Mouse (Mus musculus) limb, embryonic 15.5 days (tissue): ENCODE data around the gene Oasl1. TPM values are rescaled to one million over a fixed set of nuclear protein-coding genes. Genes with fewer than 3 reads are reported as not detected.

ENCODE experiments used
- ATAC-seq: fragments of 200-750 bp; cut with Nextera tagmentation; 2 replicates; pipeline ENCODE4 v1.8.0; 2017; ENCODE audit warnings: low read depth, moderate TSS enrichment; ENCODE audit not compliant: insufficient number of reproducible peaks, low FRiP score, low TSS enrichment
- H3K27ac ChIP-seq: fragments of 300-500 bp; sonication (generic); 2 replicates; pipeline ENCODE4 v1.5.1; 2015; ENCODE audit warnings: moderate library complexity, mild to moderate bottlenecking, inconsistent platforms
- H3K27me3 ChIP-seq: fragments of 300-500 bp; sonication (generic); 2 replicates; pipeline ENCODE4 v1.6.1; 2015; ENCODE audit warnings: inconsistent platforms
- H3K36me3 ChIP-seq: fragments of 300-500 bp; sonication (generic); 2 replicates; pipeline ENCODE4 v1.6.1; 2015; ENCODE audit warnings: inconsistent platforms
- H3K4me1 ChIP-seq: fragments of 300-500 bp; sonication (generic); 2 replicates; pipeline ENCODE4 v1.6.1; 2015; ENCODE audit warnings: inconsistent platforms
- H3K4me2 ChIP-seq: fragments of 300-500 bp; sonication (generic); 2 replicates; pipeline ENCODE4 v1.6.1; 2015; ENCODE audit warnings: mild to moderate bottlenecking, inconsistent platforms
- H3K4me3 ChIP-seq: fragments of 300-500 bp; sonication (generic); 2 replicates; pipeline ENCODE4 v1.5.1; 2015; ENCODE audit warnings: mild to moderate bottlenecking, inconsistent platforms
- H3K9ac ChIP-seq: fragments of 300-500 bp; sonication (generic); 2 replicates; pipeline ENCODE4 v1.6.1; 2015; ENCODE audit warnings: inconsistent platforms
- H3K9me3 ChIP-seq: fragments of 300-500 bp; sonication (generic); 2 replicates; pipeline ENCODE4 v1.6.1; 2016; ENCODE audit warnings: inconsistent platforms
- WGBS: fragments of 180-500 bp; shearing (Covaris S2); methylation state at CpG from one replicate; pipeline ENCODE4 v1.1.7; 2015; 5-methylcytosine and 5-hydroxymethylcytosine counted together
- polyA plus RNA-seq: library from polyadenylated mRNA; unstranded; fragments of >200 nt; fragmentation: Nextera tagmentation; extraction: Ambion mirVana; gene quantifications from 2 replicates; pipeline ENCODE4 v1.2.1, GENCODE M21; 2015

Oasl1 gene
- polyA plus RNA-seq, 1 experiment from 2014 or later, result 1.1 TPM

DNA sequence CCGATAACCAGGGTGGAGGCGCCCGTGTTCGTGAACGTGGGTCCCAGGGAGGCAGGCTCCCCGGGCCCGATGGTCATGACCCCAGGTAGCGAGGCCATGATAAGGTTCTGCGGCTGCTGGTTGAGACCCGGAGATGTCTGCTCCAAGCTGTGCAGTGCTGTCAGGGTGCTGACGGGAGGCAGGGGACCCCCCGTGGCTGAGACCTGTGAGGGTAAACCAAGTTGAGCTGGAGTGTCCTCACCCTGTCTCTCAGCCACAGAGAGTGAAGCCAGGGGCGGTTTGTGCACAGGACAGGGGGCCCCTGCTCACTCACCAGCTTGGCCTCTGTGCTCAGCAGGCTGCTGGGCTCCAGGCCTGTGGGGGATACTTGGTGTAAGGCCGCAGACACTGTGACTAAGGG, 30.3 kb downstream of the Oasl1 start:
- no peak for ATAC-seq
- H3K27me3 ChIP-seq, result no peaks in the 10 kb centered on the region
- peaks cover 17% of the 10 kb centered on the region for H3K36me3 ChIP-seq
- H3K4me1 ChIP-seq, result peaks cover 11% of the 10 kb centered on the region; the same call in 1 of the 2 replicates
- no peak overlapping the region for H3K27ac ChIP-seq
- no peak overlapping the region for H3K4me2 ChIP-seq
- H3K9me3 ChIP-seq, result no peaks in the 10 kb centered on the region
- WGBS, result 91% methylated on average over 14 of the region's 14 CpGs
- no peak overlapping the region for H3K4me3 ChIP-seq
- H3K9ac ChIP-seq, result no peak overlapping the region

DNA sequence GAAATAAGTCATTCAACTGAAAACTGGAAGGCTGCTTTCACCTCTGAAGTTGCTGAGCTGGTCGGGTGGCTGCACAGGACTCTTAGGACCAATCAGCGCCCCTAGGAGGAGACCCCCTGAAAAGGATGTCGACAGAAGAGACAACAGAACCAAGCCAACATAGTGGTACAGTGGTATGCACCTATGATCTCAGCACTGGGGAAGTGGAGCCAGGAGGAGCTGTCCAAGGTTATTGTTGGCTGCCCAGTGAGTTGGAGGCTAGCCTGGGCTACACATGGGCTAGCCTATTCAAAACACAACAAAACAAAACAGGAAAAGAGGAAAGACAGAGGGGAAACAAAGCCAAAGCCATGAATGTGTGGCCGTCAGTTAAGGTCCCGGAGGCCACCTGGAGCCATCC, 35.0 kb downstream of the Oasl1 start:
- no peak overlapping the region for H3K4me2 ChIP-seq
- no peak overlapping the region for H3K4me3 ChIP-seq
- H3K36me3 ChIP-seq, result no peaks in the 10 kb centered on the region
- no peak overlapping the region for H3K27ac ChIP-seq
- ATAC-seq, result no peak
- 87% methylated on average over 5 of the region's 5 CpGs for WGBS
- H3K27me3 ChIP-seq, result no peaks in the 10 kb centered on the region
- H3K9ac ChIP-seq, result no peak overlapping the region
- H3K9me3 ChIP-seq, result no peaks in the 10 kb centered on the region
- no peaks in the 10 kb centered on the region for H3K4me1 ChIP-seq

DNA sequence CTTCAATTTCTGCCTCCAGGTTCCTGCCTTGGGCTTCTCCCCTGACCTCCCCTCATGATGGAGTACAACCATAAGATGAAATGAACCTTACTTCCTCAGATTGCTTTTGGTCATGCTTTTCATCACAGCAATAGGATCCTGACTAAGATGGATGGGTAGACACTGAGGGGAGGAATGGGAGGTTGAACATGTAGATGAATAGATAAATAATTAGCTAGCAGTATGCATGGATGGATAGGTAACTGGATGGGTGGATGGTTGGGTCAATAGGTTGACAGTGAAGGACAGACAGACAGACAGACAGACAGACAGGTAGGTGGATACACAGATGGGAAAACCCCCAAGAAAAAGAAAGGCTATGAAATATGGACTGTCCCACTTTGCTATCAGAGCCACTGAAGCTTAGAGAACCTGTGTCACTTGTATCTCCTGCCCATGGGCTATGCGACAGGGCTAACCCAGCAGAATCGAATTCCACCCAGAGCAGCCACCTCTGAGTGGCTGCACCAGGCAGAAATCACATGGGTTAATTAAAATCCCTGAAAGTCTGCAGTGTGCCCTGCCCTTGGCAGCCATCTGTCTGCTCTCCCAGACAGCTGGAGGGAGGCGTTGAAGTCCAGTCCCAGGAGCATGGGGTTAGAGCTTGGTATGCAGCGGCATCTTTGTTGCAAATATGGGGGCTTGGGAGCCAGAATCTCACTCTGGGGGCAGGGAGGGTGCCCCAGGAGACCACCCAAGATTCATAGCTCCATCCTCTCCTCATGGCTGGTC, 38.7 kb downstream of the Oasl1 start:
- WGBS, result 19% methylated on average over 4 of the region's 4 CpGs
- Histone ChIP-seq H3K4me1 (no peaks in the 10 kb centered on the region; the same call in 1 of the 2 replicates), H3K27ac (no peak overlapping the region), H3K4me3 (no peak overlapping the region), H3K9me3 (no peaks in the 10 kb centered on the region), H3K9ac (no peak overlapping the region), H3K4me2 (no peak overlapping the region), H3K27me3 (no peaks in the 10 kb centered on the region), H3K36me3 (no peaks in the 10 kb centered on the region)
- no peak for ATAC-seq

DNA sequence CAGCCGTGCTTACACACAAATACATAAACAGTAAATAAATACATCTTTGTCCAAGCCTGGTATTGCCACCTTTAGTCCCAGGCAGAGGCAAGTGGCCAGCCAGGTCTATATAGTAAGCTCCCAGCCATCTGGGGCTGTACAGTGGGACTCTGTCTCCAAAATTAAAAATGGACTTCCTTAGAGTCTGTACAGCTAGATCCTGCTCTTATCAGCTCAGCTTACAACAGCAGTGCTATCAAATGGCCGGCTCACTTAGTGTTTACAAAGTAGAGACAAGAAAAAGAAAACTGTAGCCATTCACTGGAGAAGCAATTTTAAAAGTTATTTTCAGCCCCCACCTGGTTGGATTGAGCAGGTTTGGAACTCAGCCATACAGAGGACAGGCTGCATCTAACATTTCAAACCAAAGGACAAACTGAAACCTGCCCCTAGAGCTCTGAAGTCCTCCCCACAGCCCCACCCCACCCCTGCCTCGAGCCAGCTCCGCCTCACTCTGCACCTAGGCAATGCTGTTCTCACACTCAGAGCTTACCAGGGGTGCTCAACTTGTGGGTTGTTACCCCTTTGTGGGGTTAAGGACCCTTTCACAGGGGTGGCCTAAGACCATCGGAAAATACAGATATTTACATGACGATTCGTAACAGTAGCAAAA, 41.4 kb downstream of the Oasl1 start:
- Histone ChIP-seq H3K9ac (no peak overlapping the region), H3K27ac (no peak overlapping the region), H3K9me3 (no peaks in the 10 kb centered on the region), H3K4me1 (no peaks in the 10 kb centered on the region; the same call in 1 of the 2 replicates), H3K4me2 (no peak overlapping the region), H3K27me3 (peaks cover 18% of the 10 kb centered on the region), H3K4me3 (no peak overlapping the region), H3K36me3 (no peaks in the 10 kb centered on the region)
- ATAC-seq, result no peak
- 59% methylated on average over 7 of the region's 7 CpGs for WGBS

DNA sequence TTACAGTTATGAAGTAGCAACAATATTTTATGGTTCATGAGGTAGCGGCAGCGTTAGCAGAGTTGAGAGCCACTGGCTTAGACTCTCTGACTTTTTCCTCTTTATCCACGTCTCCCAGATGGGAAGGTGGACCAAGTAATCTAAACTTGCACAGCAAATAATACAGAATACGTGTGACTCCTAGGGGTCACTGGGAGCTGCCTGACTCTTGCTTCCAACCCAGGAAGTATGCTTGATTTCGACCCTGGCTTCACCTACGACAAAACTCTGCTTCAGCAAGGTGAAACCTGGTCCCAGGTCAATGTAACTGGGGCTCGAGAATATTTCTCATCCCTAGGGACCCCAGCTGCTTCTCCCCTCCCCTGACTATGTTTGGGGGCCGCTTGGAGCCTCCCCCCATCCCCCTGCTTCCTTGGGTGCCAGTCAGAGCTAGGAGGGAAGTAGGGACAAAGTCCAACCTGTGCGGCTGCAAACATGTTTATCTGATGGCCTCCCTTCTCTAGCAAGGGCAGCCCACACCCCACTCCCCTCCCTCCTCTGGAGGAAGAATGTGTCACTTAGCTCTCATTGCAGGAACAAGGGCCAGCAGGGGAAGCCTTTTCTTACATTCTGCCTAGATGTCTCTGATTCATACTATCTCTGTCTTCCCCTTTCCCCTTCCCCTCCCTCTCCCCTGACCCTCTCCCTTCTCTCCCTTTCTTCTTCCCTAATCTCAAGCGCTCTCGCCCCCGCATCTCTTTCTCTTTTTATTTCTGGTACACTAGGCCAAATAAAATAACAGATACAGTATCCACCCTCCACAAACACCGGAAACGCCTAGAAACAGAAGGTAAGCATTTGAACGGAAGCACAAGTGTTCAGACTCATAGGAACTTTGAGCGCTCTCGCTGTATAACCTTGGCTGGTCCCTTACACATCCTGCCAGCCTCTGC, 42.2 kb downstream of the Oasl1 start:
- Histone ChIP-seq H3K9me3 (no peaks in the 10 kb centered on the region), H3K4me3 (no peak overlapping the region), H3K36me3 (no peaks in the 10 kb centered on the region), H3K9ac (no peak overlapping the region), H3K27ac (no peak overlapping the region), H3K4me1 (no peaks in the 10 kb centered on the region; the same call in 1 of the 2 replicates), H3K4me2 (no peak overlapping the region), H3K27me3 (peaks cover 18% of the 10 kb centered on the region)
- WGBS, result 60% methylated on average over 17 of the region's 17 CpGs
- ATAC-seq, result no peak

DNA sequence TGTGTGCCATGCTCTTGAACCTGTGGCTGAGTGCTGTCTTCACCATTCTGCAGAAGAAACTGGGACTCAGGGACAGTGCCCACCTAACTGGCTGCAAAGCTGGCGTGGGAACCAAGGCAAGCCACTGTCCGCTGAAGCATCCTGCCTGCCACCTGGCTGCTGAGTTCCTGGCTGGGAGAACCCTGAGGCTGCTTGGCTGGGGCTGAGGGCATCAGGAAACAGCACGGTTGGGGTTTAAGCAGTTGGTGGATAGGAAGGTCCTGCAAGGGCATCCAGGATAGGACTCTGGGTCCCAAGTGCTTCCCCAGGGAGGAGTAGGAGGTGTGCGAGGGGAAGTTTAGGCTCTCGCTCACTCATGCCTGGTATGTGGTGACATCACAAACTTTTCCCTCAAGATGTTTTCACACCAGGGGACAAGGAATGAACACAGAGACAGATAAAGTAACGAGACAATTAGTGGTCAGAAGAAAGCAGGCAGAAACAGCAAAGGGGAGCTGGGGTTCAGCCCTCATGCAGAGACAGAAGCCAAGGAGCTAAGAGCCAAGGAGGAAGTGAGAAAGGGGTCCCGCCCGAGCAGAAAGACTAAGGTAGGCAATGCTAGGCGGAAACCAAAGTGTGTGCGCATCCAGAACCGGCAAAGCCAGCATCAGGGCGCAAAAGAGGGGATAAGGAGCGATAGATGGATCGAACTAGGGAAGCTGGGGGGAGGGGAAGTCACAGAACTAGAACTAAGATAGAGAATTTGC, 44.7 kb downstream of the Oasl1 start:
- Histone ChIP-seq H3K4me1 (no peaks in the 10 kb centered on the region; the same call in 1 of the 2 replicates), H3K4me2 (no peak overlapping the region), H3K9me3 (no peaks in the 10 kb centered on the region), H3K4me3 (no peak overlapping the region), H3K36me3 (no peaks in the 10 kb centered on the region), H3K9ac (no peak overlapping the region), H3K27ac (no peak overlapping the region), H3K27me3 (peaks cover 18% of the 10 kb centered on the region)
- no peak for ATAC-seq
- WGBS, result 40% methylated on average over 14 of the region's 14 CpGs

DNA sequence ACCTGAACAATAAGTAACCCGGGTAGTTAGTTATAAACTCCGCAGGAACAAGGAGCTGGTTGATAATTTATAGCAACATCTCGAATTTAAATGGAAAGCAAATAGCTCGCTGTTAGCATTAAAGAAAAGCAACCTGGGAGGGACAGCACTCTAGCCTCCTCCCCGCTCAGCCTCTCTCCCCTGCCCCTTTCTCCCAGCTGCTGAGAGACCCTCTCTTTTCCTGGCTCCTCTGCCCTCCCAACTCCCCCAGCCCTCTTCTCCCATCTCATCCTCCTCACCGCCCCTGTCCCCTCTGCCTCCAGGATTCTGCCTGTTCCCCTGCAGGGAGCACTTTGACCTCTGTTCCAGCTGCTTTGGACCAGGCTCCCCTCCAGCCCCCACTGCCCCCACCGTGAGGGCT, 45.6 kb downstream of the Oasl1 start:
- Histone ChIP-seq H3K27ac (no peak overlapping the region), H3K36me3 (no peaks in the 10 kb centered on the region), H3K4me3 (no peak overlapping the region), H3K4me2 (no peak overlapping the region), H3K27me3 (peaks cover 18% of the 10 kb centered on the region), H3K4me1 (no peaks in the 10 kb centered on the region; the same call in 1 of the 2 replicates), H3K9ac (no peak overlapping the region), H3K9me3 (no peaks in the 10 kb centered on the region)
- WGBS, result 30% methylated on average over 7 of the region's 7 CpGs
- ATAC-seq, result no peak

DNA sequence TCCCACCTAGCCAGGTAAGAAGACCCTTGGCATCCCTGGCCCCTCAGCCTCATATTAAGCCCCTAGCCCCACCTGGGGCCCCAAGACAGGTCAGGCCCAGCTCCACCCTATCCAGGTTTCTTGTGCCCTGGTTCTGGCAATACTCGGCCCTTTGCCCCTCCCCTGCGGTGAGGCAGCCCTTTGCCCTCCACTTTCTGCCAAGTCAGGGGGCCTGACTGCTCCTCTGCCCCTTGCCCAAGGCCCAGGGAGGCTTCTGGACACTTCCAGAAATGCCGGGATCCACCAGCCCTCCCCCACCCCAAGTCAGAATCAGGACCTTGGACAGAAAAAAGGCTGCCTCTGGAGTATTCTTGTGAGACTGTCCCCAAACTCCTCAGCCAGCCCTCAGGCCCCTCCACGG, 46.0 kb downstream of the Oasl1 start:
- Histone ChIP-seq H3K4me3 (no peak overlapping the region), H3K4me1 (no peaks in the 10 kb centered on the region; the same call in 1 of the 2 replicates), H3K27ac (no peak overlapping the region), H3K4me2 (no peak overlapping the region), H3K36me3 (no peaks in the 10 kb centered on the region), H3K9ac (no peak overlapping the region), H3K27me3 (peaks cover 18% of the 10 kb centered on the region), H3K9me3 (no peaks in the 10 kb centered on the region)
- ATAC-seq, result no peak
- WGBS, result 16% methylated on average over 4 of the region's 4 CpGs

DNA sequence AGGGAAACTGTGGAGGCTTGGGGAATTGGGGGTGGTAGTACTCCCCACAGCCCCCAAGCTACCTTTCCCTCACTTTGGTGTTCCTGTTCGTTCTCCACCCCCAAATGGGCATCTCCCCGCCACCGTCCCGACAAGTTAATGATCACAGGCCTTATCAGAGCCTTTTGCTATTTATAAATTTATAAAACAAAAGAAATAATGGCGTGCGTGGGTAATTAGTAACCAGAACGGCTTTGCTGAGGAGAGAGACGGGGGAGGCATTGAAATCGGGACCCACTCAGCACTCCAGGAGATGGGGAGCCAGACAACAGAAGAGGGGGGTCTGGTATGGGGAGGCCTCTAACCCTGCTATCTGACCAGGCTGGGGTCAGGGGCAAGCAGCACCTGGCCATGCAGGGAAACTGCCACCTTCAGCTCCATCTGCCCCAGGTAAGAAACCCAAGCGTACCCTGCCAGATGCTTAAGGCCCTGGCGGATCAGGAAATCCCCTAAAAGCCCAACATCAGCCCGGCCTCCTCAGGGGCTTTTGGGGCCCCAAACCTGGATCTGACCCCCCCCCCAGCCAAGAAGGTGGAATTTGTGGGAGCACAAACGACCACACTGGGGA, 46.7 kb downstream of the Oasl1 start:
- WGBS, result 58% methylated on average over 13 of the region's 13 CpGs
- ATAC-seq, result no peak
- H3K9me3 ChIP-seq, result no peaks in the 10 kb centered on the region
- peaks cover 18% of the 10 kb centered on the region for H3K27me3 ChIP-seq
- no peak overlapping the region for H3K4me2 ChIP-seq
- no peak overlapping the region for H3K27ac ChIP-seq
- H3K4me3 ChIP-seq, result no peak overlapping the region
- no peaks in the 10 kb centered on the region for H3K4me1 ChIP-seq
- H3K9ac ChIP-seq, result no peak overlapping the region
- H3K36me3 ChIP-seq, result no peaks in the 10 kb centered on the region

DNA sequence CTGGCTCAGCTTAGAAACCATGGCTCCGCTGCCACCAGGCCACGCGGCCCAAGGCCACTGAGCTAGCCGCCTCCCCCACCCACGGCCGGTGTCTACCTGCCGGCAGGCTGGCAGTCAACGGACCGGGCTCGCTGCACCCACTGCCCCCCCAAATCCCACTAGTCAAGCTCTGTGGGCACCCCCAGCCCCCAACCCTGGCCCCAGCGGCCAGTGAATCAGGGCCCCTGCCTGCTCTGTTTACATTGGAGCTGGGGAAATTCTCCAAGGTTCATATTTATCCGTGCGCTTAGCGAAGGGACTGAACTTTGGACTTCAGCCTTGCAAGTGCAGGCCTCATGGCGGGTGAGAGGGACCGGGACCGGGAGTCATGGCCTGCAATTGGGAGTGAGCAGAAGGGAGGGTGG, 47.8 kb downstream of the Oasl1 start, which contains the start of gene Hnf1a:
Gene Hnf1a (minus strand): TSS at position 271 of the 404 bp plus-strand sequence.
- no peak within 1 kb of the TSS for H3K9ac ChIP-seq
- peaks cover 18% of the 10 kb centered on the region for H3K27me3 ChIP-seq
- H3K4me1 ChIP-seq, result no peaks in the 10 kb centered on the region
- no peaks in the 10 kb centered on the region for H3K36me3 ChIP-seq
- WGBS, result 83% methylated on average over 17 of the region's 17 CpGs
- H3K4me2 ChIP-seq, result no peak within 1 kb of the TSS
- H3K27ac ChIP-seq, result no peak within 1 kb of the TSS
- no peaks in the 10 kb centered on the region for H3K9me3 ChIP-seq
- no peak within 1 kb of the TSS for H3K4me3 ChIP-seq
- ATAC-seq, result no peak

DNA sequence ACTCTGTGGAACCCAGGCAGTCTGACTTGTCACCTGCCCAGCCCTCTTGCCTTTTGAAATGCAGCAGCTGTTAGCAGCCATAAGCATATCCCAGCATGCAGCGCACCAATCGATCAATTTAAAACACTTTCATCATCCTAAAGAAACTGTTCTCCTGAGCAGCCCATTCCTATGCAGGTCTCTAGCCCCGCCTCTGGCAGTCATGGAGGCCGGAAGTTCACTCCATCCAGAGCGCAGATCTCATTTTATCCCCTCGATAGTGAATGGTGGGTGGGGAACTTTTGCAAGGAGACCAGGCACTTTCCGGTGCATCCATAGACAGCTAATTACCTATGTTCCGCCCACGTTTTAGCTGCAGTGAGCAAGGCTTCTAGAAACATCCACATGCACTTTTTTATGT, 49.2 kb downstream of the Oasl1 start:
- H3K4me2 ChIP-seq, result no peak overlapping the region

More for the DNA sequence above, 49.2 kb downstream of the Oasl1 start:
- Histone ChIP-seq H3K4me1 (no peaks in the 10 kb centered on the region), H3K27me3 (peaks cover 18% of the 10 kb centered on the region), H3K27ac (no peak overlapping the region), H3K4me3 (no peak overlapping the region), H3K9me3 (no peaks in the 10 kb centered on the region), H3K9ac (no peak overlapping the region), H3K36me3 (no peaks in the 10 kb centered on the region)
- no peak for ATAC-seq
- WGBS, result 79% methylated on average over 9 of the region's 9 CpGs
